Mouse (Mus musculus) liver, adult 2 months (tissue): Measurements from ENCODE around the gene Sec22c.

ENCODE experiments used
- CTCF ChIP-seq: fragments of 200-500 bp; IDR thresholded peaks from 2 replicates; pipeline ENCODE4 v1.5.1; 2011; ENCODE audit warnings: low read depth, low read length, control low read depth
- POLR2A ChIP-seq: fragments of 200-500 bp; IDR thresholded peaks from 2 replicates; pipeline ENCODE4 v1.6.1; 2011; ENCODE audit warnings: low read length, control low read depth; ENCODE audit not compliant: insufficient read depth; ENCODE audit errors: extremely low read depth

- TF ChIP-seq POLR2A (no peak), CTCF (no peak)
These were observed 29.7 kb downstream of the Sec22c start for GRCm38 (mm10) chr9:121675556-121675955.
